Mouse (Mus musculus): ENCODE measurements around the gene Papln. TPM values are rescaled to one million over a fixed set of nuclear protein-coding genes. Genes with fewer than 3 reads are reported as not detected.
A peak's percentile ranks its signal among the peaks of the same experiment; 100 is the strongest.

Papln gene
- polyA plus RNA-seq, 1 experiment from 2014 or later = 3.5 TPM

GRCm38 (mm10) chr12:83768235-83768899, 4.9 kb downstream of the Papln start:
- H3K4me3 ChIP-seq (replicated peaks) = no peak overlapping the region
- H3K27me3 ChIP-seq (replicated peaks) = no peaks in the 10 kb centered on the region
- WGBS = 56% methylated on average over 14 of the region's 14 CpGs
- H3K9me3 ChIP-seq = no peaks in the 10 kb centered on the region
- ATAC-seq (ENCODE audit: insufficient read depth, low FRiP score, low read depth) = no peak
- H3K4me2 ChIP-seq = no peak overlapping the region
- no peaks in the 10 kb centered on the region for H3K36me3 ChIP-seq
- no peak overlapping the region for H3K9ac ChIP-seq
- H3K27ac ChIP-seq = 0 out of 2 replicates have a peak overlapping the region, but pooled peaks have one; percentile 17
- H3K4me1 ChIP-seq = peaks cover 39% of the 10 kb centered on the region

- H3K9me3 ChIP-seq = no peaks in the 10 kb centered on the region
- no peaks in the 10 kb centered on the region for H3K36me3 ChIP-seq
- H3K4me2 ChIP-seq = peak overlapping the region; percentile 41
- no peak overlapping the region for H3K27ac ChIP-seq
- WGBS = 7% methylated on average over 25 of the region's 25 CpGs
- no peaks in the 10 kb centered on the region for H3K27me3 ChIP-seq (replicated peaks)
- no peak for ATAC-seq (ENCODE audit: insufficient read depth, low FRiP score, low read depth)
- no peak overlapping the region; the same call in 1 of the 2 replicates for H3K4me3 ChIP-seq (replicated peaks)
- H3K4me1 ChIP-seq = peaks cover 26% of the 10 kb centered on the region
- no peak overlapping the region for H3K9ac ChIP-seq
Measured at GRCm38 (mm10) chr12:83770418-83771256, 7.2 kb downstream of the Papln start.

GRCm38 (mm10) chr12:83775621-83776020, 12.2 kb downstream of the Papln start:
- Histone ChIP-seq H3K27ac (no peak overlapping the region), H3K9me3 (no peaks in the 10 kb centered on the region), H3K4me3 (replicated peaks) (no peak overlapping the region), H3K27me3 (replicated peaks) (no peaks in the 10 kb centered on the region), H3K4me1 (peaks cover 3% of the 10 kb centered on the region), H3K36me3 (no peaks in the 10 kb centered on the region), H3K4me2 (no peak overlapping the region), H3K9ac (no peak overlapping the region)
- 72% methylated on average over 12 of the region's 12 CpGs for WGBS
- no peak for ATAC-seq (ENCODE audit: insufficient read depth, low FRiP score, low read depth)

GRCm38 (mm10) chr12:83776766-83777165, 13.3 kb downstream of the Papln start:
- whole genome bisulfite sequencing = 87% methylated on average over 7 of the region's 7 CpGs
- no peaks in the 10 kb centered on the region for H3K9me3 ChIP-seq
- H3K4me2 ChIP-seq = no peak overlapping the region
- H3K27me3 ChIP-seq (replicated peaks) = no peaks in the 10 kb centered on the region
- H3K4me1 ChIP-seq = no peaks in the 10 kb centered on the region
- no peak overlapping the region for H3K4me3 ChIP-seq (replicated peaks)
- no peak overlapping the region for H3K27ac ChIP-seq
- no peak overlapping the region for H3K9ac ChIP-seq
- H3K36me3 ChIP-seq = no peaks in the 10 kb centered on the region
- ATAC-seq (ENCODE audit: insufficient read depth, low FRiP score, low read depth) = no peak

- H3K4me3 ChIP-seq (replicated peaks) = no peak overlapping the region
- H3K9me3 ChIP-seq = no peaks in the 10 kb centered on the region
- H3K27me3 ChIP-seq (replicated peaks) = no peaks in the 10 kb centered on the region
- no peaks in the 10 kb centered on the region for H3K4me1 ChIP-seq
- ATAC-seq (ENCODE audit: insufficient read depth, low FRiP score, low read depth) = no peak
- H3K4me2 ChIP-seq = no peak overlapping the region
- H3K9ac ChIP-seq = no peak overlapping the region
- H3K27ac ChIP-seq = no peak overlapping the region
- H3K36me3 ChIP-seq = no peaks in the 10 kb centered on the region
- whole genome bisulfite sequencing = 94% methylated on average over 3 of the region's 3 CpGs
Measured at GRCm38 (mm10) chr12:83780181-83780580, 16.7 kb downstream of the Papln start.

- Histone ChIP-seq H3K36me3 (no peaks in the 10 kb centered on the region), H3K4me3 (replicated peaks) (no peak overlapping the region), H3K4me1 (no peaks in the 10 kb centered on the region), H3K9ac (no peak overlapping the region), H3K27ac (no peak overlapping the region), H3K27me3 (replicated peaks) (no peaks in the 10 kb centered on the region), H3K9me3 (no peaks in the 10 kb centered on the region), H3K4me2 (no peak overlapping the region)
- 54% methylated on average over 7 of the region's 7 CpGs for WGBS
- ATAC-seq (ENCODE audit: insufficient read depth, low FRiP score, low read depth) = no peak
Measured at GRCm38 (mm10) chr12:83781204-83781603, 17.8 kb downstream of the Papln start.

- Histone ChIP-seq H3K27me3 (replicated peaks) (no peaks in the 10 kb centered on the region), H3K4me2 (no peak overlapping the region), H3K36me3 (no peaks in the 10 kb centered on the region), H3K9me3 (no peaks in the 10 kb centered on the region), H3K27ac (no peak overlapping the region), H3K9ac (no peak overlapping the region), H3K4me1 (no peaks in the 10 kb centered on the region), H3K4me3 (replicated peaks) (no peak overlapping the region)
- WGBS = 70% methylated on average over 23 of the region's 23 CpGs
- no peak for ATAC-seq (ENCODE audit: insufficient read depth, low FRiP score, low read depth)
Measured at GRCm38 (mm10) chr12:83781640-83782278, 18.3 kb downstream of the Papln start.

- Histone ChIP-seq H3K4me2 (no peak overlapping the region), H3K9ac (no peak overlapping the region), H3K4me1 (no peaks in the 10 kb centered on the region), H3K36me3 (no peaks in the 10 kb centered on the region), H3K4me3 (replicated peaks) (no peak overlapping the region), H3K27ac (no peak overlapping the region), H3K9me3 (no peaks in the 10 kb centered on the region), H3K27me3 (replicated peaks) (no peaks in the 10 kb centered on the region)
- 85% methylated on average over 10 of the region's 10 CpGs for WGBS
- ATAC-seq (ENCODE audit: insufficient read depth, low FRiP score, low read depth) = no peak
Measured at GRCm38 (mm10) chr12:83782669-83783068, 19.2 kb downstream of the Papln start.

GRCm38 (mm10) chr12:83785305-83785704, 21.9 kb downstream of the Papln start:
- no peak for ATAC-seq (ENCODE audit: insufficient read depth, low FRiP score, low read depth)
- H3K27ac ChIP-seq = no peak overlapping the region
- H3K9ac ChIP-seq = no peak overlapping the region
- H3K4me3 ChIP-seq (replicated peaks) = no peak overlapping the region
- no peaks in the 10 kb centered on the region for H3K36me3 ChIP-seq
- 62% methylated on average over 4 of the region's 4 CpGs for WGBS
- no peak overlapping the region for H3K4me2 ChIP-seq
- H3K27me3 ChIP-seq (replicated peaks) = no peaks in the 10 kb centered on the region
- no peaks in the 10 kb centered on the region for H3K4me1 ChIP-seq
- no peaks in the 10 kb centered on the region for H3K9me3 ChIP-seq

- Histone ChIP-seq H3K27me3 (replicated peaks) (no peaks in the 10 kb centered on the region), H3K27ac (no peak overlapping the region), H3K4me1 (no peaks in the 10 kb centered on the region), H3K36me3 (peaks cover 6% of the 10 kb centered on the region; the same call in 1 of the 2 replicates), H3K4me2 (no peak overlapping the region), H3K4me3 (replicated peaks) (no peak overlapping the region), H3K9me3 (no peaks in the 10 kb centered on the region), H3K9ac (no peak overlapping the region)
- no peak for ATAC-seq (ENCODE audit: insufficient read depth, low FRiP score, low read depth)
- 85% methylated on average over 17 of the region's 17 CpGs for WGBS
Measured at GRCm38 (mm10) chr12:83789051-83789780, 25.8 kb downstream of the Papln start.

GRCm38 (mm10) chr12:83789781-83790140, 26.3 kb downstream of the Papln start:
- H3K4me2 ChIP-seq = no peak overlapping the region
- H3K36me3 ChIP-seq = peaks cover 6% of the 10 kb centered on the region; the same call in 1 of the 2 replicates
- no peak for ATAC-seq (ENCODE audit: insufficient read depth, low FRiP score, low read depth)
- no peak overlapping the region for H3K4me3 ChIP-seq (replicated peaks)
- no peak overlapping the region for H3K9ac ChIP-seq
- no peaks in the 10 kb centered on the region for H3K4me1 ChIP-seq
- WGBS = 41% methylated on average over 4 of the region's 4 CpGs
- no peaks in the 10 kb centered on the region for H3K27me3 ChIP-seq (replicated peaks)
- no peaks in the 10 kb centered on the region for H3K9me3 ChIP-seq
- no peak overlapping the region for H3K27ac ChIP-seq

Data from stomach, embryonic 15.5 days (tissue).